Mouse (Mus musculus): ENCODE data around the gene Man1c1.

GRCm38 (mm10) chr4:134511730-134512129 lies 192.4 kb downstream of the Man1c1 start:
- TF ChIP-seq POLR2A (IDR thresholded peaks at IDR 0.05; ENCODE audit: borderline replicate concordance, low read depth, low read length) (no peak), CTCF (IDR thresholded peaks at IDR 0.05; ENCODE audit: low read depth, low read length) (no peak)

All from bone marrow macrophage, adult 2 months (primary cell).